Mouse (Mus musculus): Measurements from ENCODE around the gene Nudt14. TPM values are rescaled to one million over a fixed set of nuclear protein-coding genes. Genes with fewer than 3 reads are reported as not detected.

Nudt14 gene
- polyA plus RNA-seq, 1 experiment from 2014 or later: 30.6 TPM

DNA sequence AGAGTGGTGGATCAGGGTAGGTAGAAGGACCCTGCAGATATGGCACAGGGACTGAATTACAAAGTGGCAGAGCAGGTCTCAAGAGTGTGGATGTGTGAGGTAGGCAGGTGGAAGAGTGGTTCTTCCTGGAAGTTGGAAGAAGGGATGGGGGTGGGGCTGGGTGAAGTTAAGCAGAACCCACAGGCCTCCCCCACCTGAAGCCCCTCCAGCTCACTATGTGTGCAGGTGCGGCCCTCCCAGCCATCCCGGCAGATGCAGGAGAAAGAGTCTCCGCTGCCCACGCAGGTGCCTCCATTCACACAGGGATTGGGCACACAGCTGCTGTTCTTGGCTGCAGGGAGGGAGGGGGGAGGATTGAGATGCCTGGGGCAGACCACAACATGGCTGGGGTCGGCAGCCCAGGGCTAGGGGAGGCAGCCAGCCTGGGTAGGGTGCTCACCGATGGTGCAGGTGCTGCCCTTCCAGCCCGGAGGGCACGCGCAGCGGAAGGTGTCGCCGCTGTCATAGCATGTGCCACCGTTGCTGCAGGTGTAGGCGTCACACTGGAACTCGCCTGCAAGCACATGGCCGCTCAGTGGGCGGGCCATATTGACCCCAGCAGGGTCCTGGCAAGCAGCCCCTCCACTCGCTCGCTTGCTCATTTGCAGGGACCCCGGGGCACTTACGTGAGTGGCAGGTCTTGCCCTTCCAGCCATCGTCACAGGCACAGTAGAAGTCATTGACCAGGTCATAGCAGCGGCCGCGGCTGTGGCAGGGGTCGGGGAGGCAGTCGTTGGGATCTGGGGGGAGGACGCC, 28.8 kb downstream of the Nudt14 start:
- Histone ChIP-seq H3K4me2 (ENCODE audit: low read depth, low read length) (no peak overlapping the region), H3K4me3 (ENCODE audit: low read depth, low read length) (no peak overlapping the region), H3K4me1 (ENCODE audit: insufficient read depth) (no peaks in the 10 kb centered on the region; the same call in 1 of the 2 replicates), H3K27ac (ENCODE audit: low read depth) (no peak overlapping the region), H3K27me3 (ENCODE audit: insufficient read depth, low read length) (no peaks in the 10 kb centered on the region), H3K9me3 (ENCODE audit: low read length) (no peaks in the 10 kb centered on the region), H3K9ac (replicated peaks) (no peak overlapping the region), H3K36me3 (replicated peaks; ENCODE audit: insufficient read depth, low read length) (no peaks in the 10 kb centered on the region)
- WGBS (ENCODE audit: insufficient replicate concordance): 89% methylated on average over 28 of the region's 28 CpGs
- no peak for TF ChIP-seq CTCF (IDR thresholded peaks at IDR 0.05; ENCODE audit: low read depth)
- no peak for TF ChIP-seq EP300 (IDR thresholded peaks at IDR 0.05; ENCODE audit: low read depth)
- DNase-seq (no peak), ATAC-seq (no peak)

DNA sequence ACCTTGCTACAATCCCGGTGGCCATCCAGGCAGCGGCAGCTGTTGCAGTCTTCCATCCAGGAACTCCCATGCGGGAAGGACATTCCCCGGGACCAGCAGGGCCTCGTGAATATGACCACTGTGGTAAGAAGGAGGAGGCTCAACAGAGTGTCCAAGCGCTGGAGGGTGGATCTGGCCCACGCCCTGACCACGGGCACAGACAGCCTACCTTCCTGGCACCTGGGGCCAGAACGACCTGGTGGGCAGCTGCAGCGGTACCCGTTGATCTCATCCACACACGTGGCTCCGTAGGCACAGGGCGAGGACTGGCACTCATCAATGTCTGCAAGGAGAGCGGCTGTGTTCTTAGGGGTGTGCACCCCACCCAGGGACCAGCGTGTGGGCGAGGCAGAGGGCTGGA, 30.2 kb downstream of the Nudt14 start:
- no peaks in the 10 kb centered on the region for H3K36me3 ChIP-seq (replicated peaks; ENCODE audit: insufficient read depth, low read length)
- ATAC-seq (no peak), DNase-seq (no peak)
- WGBS (ENCODE audit: insufficient replicate concordance): 81% methylated on average over 14 of the region's 17 CpGs
- H3K9me3 ChIP-seq (ENCODE audit: low read length): no peaks in the 10 kb centered on the region
- TF ChIP-seq EP300 (IDR thresholded peaks at IDR 0.05; ENCODE audit: low read depth) (no peak), CTCF (IDR thresholded peaks at IDR 0.05; ENCODE audit: low read depth) (no peak)
- no peak overlapping the region for H3K9ac ChIP-seq (replicated peaks)
- H3K27ac ChIP-seq (ENCODE audit: low read depth): no peak overlapping the region
- H3K4me3 ChIP-seq (ENCODE audit: low read depth, low read length): no peak overlapping the region
- no peaks in the 10 kb centered on the region for H3K27me3 ChIP-seq (ENCODE audit: insufficient read depth, low read length)
- no peaks in the 10 kb centered on the region for H3K4me1 ChIP-seq (ENCODE audit: insufficient read depth)
- no peak overlapping the region for H3K4me2 ChIP-seq (ENCODE audit: low read depth, low read length)

DNA sequence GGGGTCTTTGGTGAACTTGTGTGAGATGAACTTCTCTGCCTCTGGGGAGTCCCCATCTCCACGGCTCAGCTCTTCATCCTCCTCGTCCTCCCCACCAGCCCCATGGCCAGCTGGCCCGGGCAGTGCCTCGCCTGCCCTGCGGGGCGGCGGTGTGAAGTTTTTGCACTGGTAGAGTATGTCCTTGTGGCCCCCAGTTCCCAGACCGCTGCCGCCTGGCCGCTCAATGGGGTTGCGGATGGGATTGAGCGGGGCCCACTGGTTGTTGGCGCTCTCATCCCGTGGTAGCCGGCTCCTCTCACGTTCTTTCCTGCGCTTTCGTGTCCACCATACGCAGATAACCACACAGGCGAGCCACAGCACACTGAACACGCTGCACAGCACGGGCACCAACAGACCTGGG, 32.9 kb downstream of the Nudt14 start:
- no peak for ATAC-seq
- Histone ChIP-seq H3K4me2 (ENCODE audit: low read depth, low read length) (no peak overlapping the region), H3K4me3 (ENCODE audit: low read depth, low read length) (no peak overlapping the region), H3K9ac (replicated peaks) (no peak overlapping the region), H3K27me3 (ENCODE audit: insufficient read depth, low read length) (no peaks in the 10 kb centered on the region), H3K27ac (ENCODE audit: low read depth) (no peak overlapping the region), H3K4me1 (ENCODE audit: insufficient read depth) (no peaks in the 10 kb centered on the region), H3K36me3 (replicated peaks; ENCODE audit: insufficient read depth, low read length) (no peaks in the 10 kb centered on the region), H3K9me3 (ENCODE audit: low read length) (no peaks in the 10 kb centered on the region)
- 89% methylated on average over 22 of the region's 22 CpGs for WGBS (ENCODE audit: insufficient replicate concordance)
- DNase-seq: no peak
- no peak for TF ChIP-seq EP300 (IDR thresholded peaks at IDR 0.05; ENCODE audit: low read depth)
- no peak for TF ChIP-seq CTCF (IDR thresholded peaks at IDR 0.05; ENCODE audit: low read depth)

DNA sequence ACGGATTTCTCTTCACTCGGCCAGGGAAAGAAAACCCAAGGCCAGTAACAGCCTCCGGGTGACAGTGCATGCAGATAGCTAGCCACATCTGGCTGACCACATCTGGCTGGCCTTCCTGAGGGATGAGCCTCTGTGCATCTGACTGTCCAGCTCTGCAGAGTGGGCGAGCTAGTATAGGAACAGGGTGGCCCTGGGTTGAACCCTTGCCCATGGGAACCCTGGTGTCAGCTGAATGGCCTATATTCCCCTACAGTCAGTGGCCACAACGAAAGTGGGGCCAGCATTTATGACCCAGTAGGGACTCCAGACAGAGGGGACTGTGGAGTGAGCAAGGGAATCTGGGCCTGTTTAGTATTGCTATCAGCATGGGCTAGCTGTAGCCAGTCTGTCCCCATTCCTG, 36.9 kb downstream of the Nudt14 start:
- H3K4me1 ChIP-seq (ENCODE audit: insufficient read depth): no peaks in the 10 kb centered on the region
- 74% methylated on average over 5 of the region's 5 CpGs for WGBS (ENCODE audit: insufficient replicate concordance)
- H3K9me3 ChIP-seq (ENCODE audit: low read length): no peaks in the 10 kb centered on the region
- no peak overlapping the region for H3K9ac ChIP-seq (replicated peaks)
- TF ChIP-seq CTCF (IDR thresholded peaks at IDR 0.05; ENCODE audit: low read depth) (no peak), EP300 (IDR thresholded peaks at IDR 0.05; ENCODE audit: low read depth) (no peak)
- H3K27ac ChIP-seq (ENCODE audit: low read depth): no peak overlapping the region
- no peaks in the 10 kb centered on the region for H3K27me3 ChIP-seq (ENCODE audit: insufficient read depth, low read length)
- no peak overlapping the region for H3K4me3 ChIP-seq (ENCODE audit: low read depth, low read length)
- ATAC-seq (no peak), DNase-seq (no peak)
- H3K4me2 ChIP-seq (ENCODE audit: low read depth, low read length): no peak overlapping the region
- no peaks in the 10 kb centered on the region for H3K36me3 ChIP-seq (replicated peaks; ENCODE audit: insufficient read depth, low read length)

DNA sequence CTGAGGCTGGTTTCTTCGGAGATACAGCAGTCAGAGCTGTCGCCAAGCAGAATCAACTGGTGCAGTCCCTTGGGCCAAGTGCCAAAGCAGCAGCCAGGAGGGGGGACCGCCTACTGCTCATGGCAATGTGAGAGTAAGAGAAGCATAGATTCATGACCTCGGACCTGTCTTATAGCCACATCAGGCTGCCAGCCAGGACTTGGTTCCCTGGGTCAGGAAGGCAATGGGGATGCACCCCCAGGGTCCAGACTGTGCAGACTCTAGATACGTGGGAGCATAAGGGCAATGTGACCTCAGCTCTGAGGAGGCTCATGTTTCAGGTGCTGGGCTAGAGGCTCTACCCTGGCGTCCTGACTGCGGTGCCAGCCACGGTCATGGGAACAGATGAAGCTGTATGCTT, 38.0 kb downstream of the Nudt14 start:
- ATAC-seq (no peak), DNase-seq (no peak)
- H3K27ac ChIP-seq (ENCODE audit: low read depth): no peak overlapping the region
- H3K4me3 ChIP-seq (ENCODE audit: low read depth, low read length): no peak overlapping the region
- TF ChIP-seq CTCF (IDR thresholded peaks at IDR 0.05; ENCODE audit: low read depth) (no peak), EP300 (IDR thresholded peaks at IDR 0.05; ENCODE audit: low read depth) (no peak)
- no peaks in the 10 kb centered on the region for H3K27me3 ChIP-seq (ENCODE audit: insufficient read depth, low read length)
- H3K4me1 ChIP-seq (ENCODE audit: insufficient read depth): no peaks in the 10 kb centered on the region
- H3K36me3 ChIP-seq (replicated peaks; ENCODE audit: insufficient read depth, low read length): no peaks in the 10 kb centered on the region
- no peak overlapping the region for H3K9ac ChIP-seq (replicated peaks)
- H3K9me3 ChIP-seq (ENCODE audit: low read length): no peaks in the 10 kb centered on the region
- 83% methylated on average over 8 of the region's 8 CpGs for WGBS (ENCODE audit: insufficient replicate concordance)
- no peak overlapping the region for H3K4me2 ChIP-seq (ENCODE audit: low read depth, low read length)

DNA sequence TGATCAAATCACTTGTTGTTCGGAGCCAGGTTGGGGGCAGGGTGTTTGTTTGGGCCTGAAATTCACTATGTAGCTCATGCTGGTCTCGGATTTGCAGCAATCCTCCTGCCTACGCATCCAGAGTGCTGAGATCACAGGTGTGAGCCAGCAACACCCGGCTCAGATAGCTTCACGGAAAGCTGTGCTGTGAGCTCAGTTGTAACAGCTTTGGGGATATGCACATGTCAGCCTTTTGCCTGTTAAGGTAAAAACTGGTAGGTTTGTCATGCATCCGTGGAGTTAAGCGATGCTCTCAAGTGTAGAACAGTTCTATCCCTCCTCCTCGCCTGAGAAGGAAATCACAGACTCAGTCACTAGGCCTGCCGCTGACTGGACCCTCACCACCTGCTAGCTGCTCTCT, 41.3 kb downstream of the Nudt14 start:
- H3K36me3 ChIP-seq (replicated peaks; ENCODE audit: insufficient read depth, low read length): no peaks in the 10 kb centered on the region
- ATAC-seq: no peak
- no peaks in the 10 kb centered on the region for H3K27me3 ChIP-seq (ENCODE audit: insufficient read depth, low read length)
- no peak overlapping the region for H3K4me3 ChIP-seq (ENCODE audit: low read depth, low read length)
- TF ChIP-seq EP300 (IDR thresholded peaks at IDR 0.05; ENCODE audit: low read depth): no peak
- TF ChIP-seq CTCF (IDR thresholded peaks at IDR 0.05; ENCODE audit: low read depth): no peak
- no peak overlapping the region for H3K4me2 ChIP-seq (ENCODE audit: low read depth, low read length)
- no peak for DNase-seq
- no peak overlapping the region for H3K27ac ChIP-seq (ENCODE audit: low read depth)
- peaks cover 1% of the 10 kb centered on the region; the same call in 1 of the 2 replicates for H3K4me1 ChIP-seq (ENCODE audit: insufficient read depth)
- H3K9ac ChIP-seq (replicated peaks): no peak overlapping the region
- 85% methylated on average over 9 of the region's 9 CpGs for WGBS (ENCODE audit: insufficient replicate concordance)
- no peaks in the 10 kb centered on the region for H3K9me3 ChIP-seq (ENCODE audit: low read length)
